Mouse (Mus musculus): ENCODE measurements at regions not wholly inside any gene's neighbourhood (a gene's known extent, or its start where the extent isn't known, plus 50 kb on each side); places are given as distances from the start of the nearest gene placed in this dataset.

GRCm38 (mm10) chr5:118379245-118380051 lies 134.4 kb downstream of the 2410131K14Rik start:
- H3K9me3 ChIP-seq (replicated peaks; ENCODE audit: insufficient read depth, low read length), result no peaks in the 10 kb centered on the region
- H3K79me2 ChIP-seq (ENCODE audit: control insufficient read depth, insufficient read depth, low read length, poor library complexity), result no peaks in the 10 kb centered on the region
- H3K27me3 ChIP-seq (ENCODE audit: control insufficient read depth in 1 of 2, insufficient read depth in 2 of 2, low read length in 2 of 2), result no peaks in the 10 kb centered on the region
- H3K4me3 ChIP-seq (ENCODE audit: control insufficient read depth in 1 of 2, insufficient read depth in 1 of 2, low read depth in 2 of 2, low read length in 2 of 2), result no peak overlapping the region
- DNase-seq (ENCODE audit: low read depth, low spot score), result no peak
- 0 out of 4 replicates have a peak, but pooled peaks cover 0 to 3% of the 10 kb centered on the region in 2 experiments for H3K4me1 ChIP-seq (ENCODE audit: control insufficient read depth in 1 of 2, insufficient read depth in 2 of 2, low read length in 2 of 2)
- no peak for TF ChIP-seq ZC3H11A (IDR thresholded peaks at IDR 0.05; ENCODE audit: low read depth, low read length)
- TF ChIP-seq GABPA (IDR thresholded peaks at IDR 0.05; ENCODE audit: low read depth, low read length), result no peak
- no peak for TF ChIP-seq MYB (IDR thresholded peaks at IDR 0.05; ENCODE audit: low read depth, low read length)
- no peak for TF ChIP-seq UBTF (IDR thresholded peaks at IDR 0.05; ENCODE audit: borderline replicate concordance, insufficient read depth, low read depth, low read length)
- no peak for TF ChIP-seq SIN3A (IDR thresholded peaks at IDR 0.05; ENCODE audit: low read length)
- no peak for TF ChIP-seq CHD2 (IDR thresholded peaks at IDR 0.05; ENCODE audit: low read length)
- no peak for TF ChIP-seq MEF2A (IDR thresholded peaks at IDR 0.05; ENCODE audit: extremely low read depth, insufficient replicate concordance, low read depth, low read length, poor library complexity, severe bottlenecking)
- no peak for TF ChIP-seq ELF1 (IDR thresholded peaks at IDR 0.05; ENCODE audit: low read depth, low read length)
- no peak for TF ChIP-seq TBP (IDR thresholded peaks at IDR 0.05; ENCODE audit: low read depth, low read length)
- no peak for TF ChIP-seq POLR2AphosphoS5 (IDR thresholded peaks at IDR 0.05; ENCODE audit: borderline replicate concordance, low read depth, low read length)
- TF ChIP-seq KAT2A (conservative IDR thresholded peaks at IDR 0.05; ENCODE audit: low read depth, low read length), result no peak
- no peak for TF ChIP-seq MAZ (IDR thresholded peaks at IDR 0.05; ENCODE audit: low read depth, low read length)
- no peak for TF ChIP-seq HCFC1 (IDR thresholded peaks at IDR 0.05; ENCODE audit: low read depth, low read length)
- no peak for TF ChIP-seq ETS1 (IDR thresholded peaks at IDR 0.05; ENCODE audit: low read depth, low read length)
- TF ChIP-seq RAD21 (IDR thresholded peaks at IDR 0.05; ENCODE audit: low read depth, low read length), result no peak
- no peak for TF ChIP-seq POLR2AphosphoS2 (IDR thresholded peaks at IDR 0.05; ENCODE audit: low read length)
- H3K36me3 ChIP-seq (ENCODE audit: control insufficient read depth in 1 of 2, insufficient read depth in 2 of 2, low read length in 2 of 2), result no peaks in the 10 kb centered on the region
- H3K9ac ChIP-seq (ENCODE audit: control insufficient read depth, low read depth, low read length, poor library complexity, severe bottlenecking), result no peak overlapping the region
- no peak overlapping the region for H3K27ac ChIP-seq (ENCODE audit: control insufficient read depth, low read depth, low read length)

- Histone ChIP-seq H3K4me1 (ENCODE audit: control insufficient read depth in 1 of 2, insufficient read depth in 2 of 2, low read length in 2 of 2) (0 out of 4 replicates have a peak, but pooled peaks cover 0 to 3% of the 10 kb centered on the region in 2 experiments), H3K36me3 (ENCODE audit: control insufficient read depth in 1 of 2, insufficient read depth in 2 of 2, low read length in 2 of 2) (no peaks in the 10 kb centered on the region), H3K27me3 (ENCODE audit: control insufficient read depth in 1 of 2, insufficient read depth in 2 of 2, low read length in 2 of 2) (no peaks in the 10 kb centered on the region), H3K9me3 (replicated peaks; ENCODE audit: insufficient read depth, low read length) (no peaks in the 10 kb centered on the region), H3K4me3 (ENCODE audit: control insufficient read depth in 1 of 2, insufficient read depth in 1 of 2, low read depth in 2 of 2, low read length in 2 of 2) (peak overlapping the region; percentile 58 to 91), H3K9ac (ENCODE audit: control insufficient read depth, low read depth, low read length, poor library complexity, severe bottlenecking) (no peak overlapping the region), H3K27ac (ENCODE audit: control insufficient read depth, low read depth, low read length) (no peak overlapping the region), H3K79me2 (ENCODE audit: control insufficient read depth, insufficient read depth, low read length, poor library complexity) (no peaks in the 10 kb centered on the region)
- peak; percentile 41; the same call in 1 of the 2 replicates for TF ChIP-seq GATA1 (IDR thresholded peaks at IDR 0.05; ENCODE audit: low read depth, low read length)
- peak; percentile 26; the same call in 1 of the 2 replicates for TF ChIP-seq ZNF384 (IDR thresholded peaks at IDR 0.05; ENCODE audit: low read depth, low read length)
- no peak for TF ChIP-seq CHD2 (IDR thresholded peaks at IDR 0.05; ENCODE audit: low read length)
- TF ChIP-seq TCF12 (IDR thresholded peaks at IDR 0.05; ENCODE audit: low read depth, low read length), result 0 out of 2 replicates have a peak, but pooled peaks have one; percentile 5
- DNase-seq (ENCODE audit: low read depth, low spot score), result no peak
These were observed 135.0 kb downstream of the 2410131K14Rik start for GRCm38 (mm10) chr5:118380052-118380421.
